Mouse (Mus musculus) C2C12 (cell line): ENCODE results near the gene Pdzd11. TPM values are rescaled to one million over a fixed set of nuclear protein-coding genes. Genes with fewer than 3 reads are reported as not detected.
A peak's percentile ranks its signal among the peaks of the same experiment; 100 is the strongest.

Experiments
- H3K27me3 ChIP-seq: one replicate; pipeline ENCODE4 v1.6.1; 2011; ENCODE audit not compliant: control insufficient read depth, insufficient read depth, insufficient read length
- H3K36me3 ChIP-seq: one replicate; pipeline ENCODE4 v1.6.1; 2011; ENCODE audit not compliant: control insufficient read depth, insufficient read depth
- H3K4me3 ChIP-seq: one replicate; pipeline ENCODE4 v1.5.1; 2011; ENCODE audit warnings: mild to moderate bottlenecking, control low read depth; ENCODE audit not compliant: poor library complexity, insufficient read depth, severe bottlenecking
- H3K79me2 ChIP-seq: one replicate; pipeline ENCODE4 v1.6.1; 2011; ENCODE audit not compliant: control insufficient read depth, insufficient read depth
- H3K79me3 ChIP-seq: one replicate; pipeline ENCODE4 v1.6.1; 2011; ENCODE audit warnings: low read depth, control low read depth
- H3ac ChIP-seq: one replicate; pipeline ENCODE3; 2011; ENCODE audit warnings: low read depth; ENCODE audit not compliant: control insufficient read depth, insufficient read length
- CEBPB ChIP-seq: IDR thresholded peaks from one replicate; pipeline ENCODE4 v1.6.1; 2011; ENCODE audit warnings: low read depth, mild to moderate bottlenecking, control low read depth, moderate library complexity
- CTCF ChIP-seq: IDR thresholded peaks from one replicate; pipeline ENCODE4 v1.5.1; 2011; ENCODE audit not compliant: control insufficient read depth, insufficient read depth, insufficient read length
- FOSL1 ChIP-seq: IDR thresholded peaks from one replicate; pipeline ENCODE4 v1.8.0; 2011; ENCODE audit warnings: mild to moderate bottlenecking, low read length; ENCODE audit not compliant: poor library complexity, insufficient read depth, severe bottlenecking
- MAX ChIP-seq: IDR thresholded peaks from one replicate; pipeline ENCODE4 v1.6.1; 2011; ENCODE audit warnings: mild to moderate bottlenecking, control low read depth
- MYOD1 ChIP-seq: IDR thresholded peaks from one replicate; pipeline ENCODE4 v1.6.1; 2011; ENCODE audit warnings: low read depth; ENCODE audit not compliant: control insufficient read depth, insufficient read length
- MYOG ChIP-seq: IDR thresholded peaks from one replicate; pipeline ENCODE4 v1.6.1; 2011; ENCODE audit not compliant: control insufficient read depth, insufficient read length; ENCODE audit errors: extremely low read depth
- USF1 ChIP-seq: IDR thresholded peaks from one replicate; pipeline ENCODE4 v1.6.1; 2011; ENCODE audit warnings: low read depth, mild to moderate bottlenecking, control low read depth, moderate library complexity
- polyA plus RNA-seq: library from polyadenylated mRNA; unstranded; fragments of >200 nt; fragmentation: generic; extraction: Trizol; gene quantifications from one replicate; pipeline ENCODE4 v1.2.1, GENCODE M21; 2012; ENCODE audit warnings: missing spikeins

Pdzd11 gene
- polyA plus RNA-seq, 1 experiment = 78.1 TPM

- TF ChIP-seq MYOD1 (no peak), MYOG (no peak), MAX (no peak), FOSL1 (no peak)
- H3K36me3 ChIP-seq = peaks cover 17% of the 10 kb centered on the region
- H3K79me2 ChIP-seq = peaks cover 53% of the 10 kb centered on the region
- H3K4me3 ChIP-seq = peak within 1 kb of the TSS; percentile 60
- no peaks in the 10 kb centered on the region for H3K27me3 ChIP-seq
- peak within 1 kb of the TSS; percentile 83 for H3ac ChIP-seq
- H3K79me3 ChIP-seq = peaks cover 41% of the 10 kb centered on the region
These were observed 894 bp downstream of the Pdzd11 start, which contains the start of gene Kif4 for GRCm38 (mm10) chrX:100625546-100625801. Gene Kif4, plus strand, starts transcription at chrX:100625737.

GRCm38 (mm10) chrX:100625146-100625545, 1.2 kb downstream of the Pdzd11 start:
- no peaks in the 10 kb centered on the region for H3K27me3 ChIP-seq
- no peak overlapping the region for H3ac ChIP-seq
- no peak for TF ChIP-seq USF1
- TF ChIP-seq CTCF = no peak
- TF ChIP-seq FOSL1 = no peak
- no peak for TF ChIP-seq CEBPB
- TF ChIP-seq MAX = no peak
- no peak for TF ChIP-seq MYOD1
- TF ChIP-seq MYOG = no peak
- H3K79me2 ChIP-seq = peaks cover 50% of the 10 kb centered on the region
- H3K79me3 ChIP-seq = peaks cover 40% of the 10 kb centered on the region
- peaks cover 17% of the 10 kb centered on the region for H3K36me3 ChIP-seq
- peak overlapping the region; percentile 60 for H3K4me3 ChIP-seq

GRCm38 (mm10) chrX:100624242-100624641, 2.1 kb downstream of the Pdzd11 start:
- Histone ChIP-seq H3K36me3 (peaks cover 17% of the 10 kb centered on the region), H3K79me2 (peaks cover 41% of the 10 kb centered on the region), H3ac (no peak overlapping the region), H3K27me3 (no peaks in the 10 kb centered on the region), H3K79me3 (peaks cover 34% of the 10 kb centered on the region), H3K4me3 (no peak overlapping the region)
- TF ChIP-seq MAX (no peak), CEBPB (no peak), MYOD1 (no peak), CTCF (no peak), FOSL1 (no peak), USF1 (no peak), MYOG (no peak)

- TF ChIP-seq FOSL1 = no peak
- no peak for TF ChIP-seq MYOG
- TF ChIP-seq CTCF = no peak
- TF ChIP-seq MAX = no peak
- TF ChIP-seq MYOD1 = no peak
- TF ChIP-seq CEBPB = no peak
- no peak for TF ChIP-seq USF1
- H3ac ChIP-seq = no peak overlapping the region
- peaks cover 7% of the 10 kb centered on the region for H3K36me3 ChIP-seq
- H3K27me3 ChIP-seq = no peaks in the 10 kb centered on the region
- H3K79me2 ChIP-seq = peaks cover 12% of the 10 kb centered on the region
- no peak overlapping the region for H3K4me3 ChIP-seq
- H3K79me3 ChIP-seq = peaks cover 9% of the 10 kb centered on the region
These were observed 5.0 kb downstream of the Pdzd11 start for GRCm38 (mm10) chrX:100621366-100621765.

GRCm38 (mm10) chrX:100618488-100618887, 7.9 kb downstream of the Pdzd11 start:
- Histone ChIP-seq H3K79me3 (no peaks in the 10 kb centered on the region), H3K4me3 (no peak overlapping the region), H3ac (no peak overlapping the region), H3K79me2 (no peaks in the 10 kb centered on the region), H3K36me3 (peaks cover 7% of the 10 kb centered on the region), H3K27me3 (no peaks in the 10 kb centered on the region)
- TF ChIP-seq MAX (no peak), CTCF (no peak), FOSL1 (no peak), MYOD1 (no peak), CEBPB (no peak), MYOG (no peak), USF1 (no peak)

GRCm38 (mm10) chrX:100605314-100605713, 21.1 kb downstream of the Pdzd11 start, which contains the start of gene Arr3:
Gene Arr3, plus strand, starts transcription at chrX:100605497.
- H3K36me3 ChIP-seq = no peaks in the 10 kb centered on the region
- no peaks in the 10 kb centered on the region for H3K79me3 ChIP-seq
- TF ChIP-seq MYOG (no peak), USF1 (no peak), CEBPB (no peak), CTCF (no peak), MYOD1 (no peak), FOSL1 (no peak), MAX (no peak)
- H3K27me3 ChIP-seq = no peaks in the 10 kb centered on the region
- no peaks in the 10 kb centered on the region for H3K79me2 ChIP-seq
- H3K4me3 ChIP-seq = no peak within 1 kb of the TSS
- no peak within 1 kb of the TSS for H3ac ChIP-seq

GRCm38 (mm10) chrX:100599755-100600154, 26.6 kb downstream of the Pdzd11 start:
- Histone ChIP-seq H3K27me3 (no peaks in the 10 kb centered on the region), H3K36me3 (no peaks in the 10 kb centered on the region), H3K79me2 (no peaks in the 10 kb centered on the region), H3K79me3 (no peaks in the 10 kb centered on the region), H3ac (no peak overlapping the region), H3K4me3 (no peak overlapping the region)
- TF ChIP-seq MAX (no peak), CEBPB (no peak), USF1 (no peak), FOSL1 (no peak), CTCF (no peak), MYOD1 (no peak), MYOG (no peak)
